Mouse (Mus musculus) forebrain, embryonic 10.5 days (tissue): ENCODE data around the gene Gmcl1. TPM values are rescaled to one million over a fixed set of nuclear protein-coding genes. Genes with fewer than 3 reads are reported as not detected.

ENCODE experiments used
- DNase-seq: peaks from one replicate; pipeline ENCODE4 v3.0.0-alpha.2; 2017; ENCODE audit warnings: low spot score; ENCODE audit errors: extremely low spot score
- H3K27ac ChIP-seq: fragments of 300-500 bp; sonication (generic); 2 replicates; pipeline ENCODE4 v1.5.1; 2016; ENCODE audit warnings: mild to moderate bottlenecking
- H3K27me3 ChIP-seq: fragments of 300-500 bp; sonication (generic); 2 replicates; pipeline ENCODE4 v1.6.1; 2016; ENCODE audit warnings: mild to moderate bottlenecking; ENCODE audit not compliant: poor library complexity, severe bottlenecking
- H3K36me3 ChIP-seq: fragments of 300-500 bp; sonication (generic); replicated peaks from 2 replicates; pipeline ENCODE4 v1.6.1; 2016; ENCODE audit warnings: mild to moderate bottlenecking, moderate library complexity
- H3K4me1 ChIP-seq: fragments of 300-500 bp; sonication (generic); 2 replicates; pipeline ENCODE4 v1.6.1; 2016
- H3K4me3 ChIP-seq: fragments of 300-500 bp; sonication (generic); 2 replicates; pipeline ENCODE4 v1.5.1; 2016; ENCODE audit warnings: mild to moderate bottlenecking, moderate library complexity
- H3K9me3 ChIP-seq: fragments of 300-500 bp; sonication (generic); 2 replicates; pipeline ENCODE4 v1.6.1; 2016; ENCODE audit warnings: mild to moderate bottlenecking, moderate library complexity
- WGBS: fragments of 180-500 bp; shearing (Covaris S2); methylation state at CpG from one replicate; pipeline ENCODE4 v1.1.7; 2016; 5-methylcytosine and 5-hydroxymethylcytosine counted together
- polyA plus RNA-seq: library from polyadenylated mRNA; unstranded; fragments of >200 nt; fragmentation: Nextera tagmentation; extraction: Ambion mirVana; gene quantifications from 2 replicates; pipeline ENCODE4 v1.2.1, GENCODE M21; 2016

The Gmcl1 gene
- polyA plus RNA-seq, 1 experiment from 2014 or later = 28.1 TPM

DNA sequence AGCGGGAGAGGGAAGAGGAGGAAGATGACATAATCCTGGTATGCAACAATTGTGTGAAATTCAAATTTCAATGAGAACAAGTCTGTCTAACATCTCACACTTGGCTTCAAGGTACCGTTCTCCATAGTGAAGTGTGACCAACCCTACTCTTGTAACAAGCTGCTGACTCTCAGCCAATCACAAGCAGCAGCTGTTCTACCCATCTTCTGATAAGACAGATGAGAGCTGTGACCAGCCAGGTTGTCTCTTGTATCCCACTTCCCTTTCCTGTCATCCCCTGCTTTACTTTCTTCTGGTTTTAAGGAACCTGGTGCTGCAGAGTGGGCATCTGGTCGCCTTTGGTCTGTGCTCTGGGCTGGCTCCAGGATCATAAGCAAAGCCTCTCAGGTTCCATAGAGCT is 34.3 kb upstream of the Gmcl1 start:
- no peak overlapping the region for H3K27ac ChIP-seq
- no peaks in the 10 kb centered on the region for H3K9me3 ChIP-seq
- H3K36me3 ChIP-seq = no peaks in the 10 kb centered on the region
- 81% methylated on average over 3 of the region's 3 CpGs for WGBS
- no peak overlapping the region for H3K4me3 ChIP-seq
- DNase-seq = no peak
- H3K27me3 ChIP-seq = no peaks in the 10 kb centered on the region
- H3K4me1 ChIP-seq = no peaks in the 10 kb centered on the region

DNA sequence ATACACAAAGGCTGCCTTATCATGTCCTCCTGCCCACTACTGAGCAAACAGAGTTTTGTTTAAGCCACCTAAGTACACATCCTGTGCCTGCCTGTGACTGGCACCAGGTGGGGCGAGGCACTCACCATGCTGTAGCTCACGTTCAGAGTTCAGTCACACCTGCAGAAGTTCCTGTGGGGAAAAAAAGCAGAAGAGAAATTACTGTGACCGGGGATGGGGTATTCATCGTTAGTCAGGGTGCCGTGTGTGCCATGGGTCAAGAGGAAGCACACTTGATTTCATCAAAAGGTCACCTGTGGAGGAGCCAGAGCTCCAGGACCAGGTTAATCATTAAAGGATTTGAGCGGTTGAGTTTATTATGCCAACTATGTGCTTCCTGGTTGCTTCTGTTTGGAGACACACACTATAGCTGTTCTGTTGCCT is 32.5 kb upstream of the Gmcl1 start:
- no peak overlapping the region for H3K4me3 ChIP-seq
- no peaks in the 10 kb centered on the region for H3K9me3 ChIP-seq
- H3K27me3 ChIP-seq = no peaks in the 10 kb centered on the region
- H3K27ac ChIP-seq = no peak overlapping the region
- DNase-seq = no peak
- no peaks in the 10 kb centered on the region for H3K4me1 ChIP-seq
- WGBS = 80% methylated on average over 6 of the region's 6 CpGs
- no peaks in the 10 kb centered on the region for H3K36me3 ChIP-seq

DNA sequence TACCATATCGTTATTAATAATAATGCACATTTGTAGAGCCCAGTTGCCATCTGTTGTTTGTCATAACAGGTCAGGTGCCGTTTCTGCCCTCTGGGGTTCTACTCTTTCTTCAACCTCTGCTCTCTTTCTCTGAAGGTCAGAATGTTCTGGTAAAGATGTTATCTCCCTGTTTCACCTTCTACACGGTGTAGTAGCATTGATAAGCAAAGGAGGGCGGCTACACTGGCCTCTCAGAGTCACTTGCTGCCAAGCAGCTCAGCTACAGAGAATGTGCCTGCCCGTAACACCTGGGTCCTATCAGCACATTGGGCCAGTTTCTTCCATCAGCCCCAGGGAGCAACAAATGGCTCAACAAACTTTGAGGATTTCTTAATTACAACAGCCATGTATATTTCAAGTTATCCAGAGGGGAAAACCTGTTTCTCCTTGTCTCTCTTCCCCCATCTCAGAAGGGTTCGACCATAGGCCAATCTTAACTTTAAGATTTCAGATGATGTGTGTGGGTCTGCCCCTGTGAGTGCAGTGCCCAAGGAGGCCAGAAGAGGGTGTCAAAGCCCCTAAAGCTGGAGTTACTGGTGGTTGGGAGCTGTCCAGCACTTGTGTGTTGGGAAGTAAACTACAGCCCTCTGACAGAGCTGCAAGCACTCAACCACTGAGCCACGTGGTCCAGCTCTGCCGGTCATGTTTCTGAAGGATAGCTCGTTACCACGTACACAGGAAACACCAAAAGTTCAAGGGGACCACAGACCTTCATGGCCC is 21.1 kb upstream of the Gmcl1 start:
- 91% methylated on average over 10 of the region's 10 CpGs for WGBS
- no peak for DNase-seq
- no peak overlapping the region for H3K27ac ChIP-seq
- no peaks in the 10 kb centered on the region for H3K4me1 ChIP-seq
- no peaks in the 10 kb centered on the region for H3K36me3 ChIP-seq
- H3K4me3 ChIP-seq = no peak overlapping the region
- no peaks in the 10 kb centered on the region for H3K9me3 ChIP-seq
- H3K27me3 ChIP-seq = no peaks in the 10 kb centered on the region

DNA sequence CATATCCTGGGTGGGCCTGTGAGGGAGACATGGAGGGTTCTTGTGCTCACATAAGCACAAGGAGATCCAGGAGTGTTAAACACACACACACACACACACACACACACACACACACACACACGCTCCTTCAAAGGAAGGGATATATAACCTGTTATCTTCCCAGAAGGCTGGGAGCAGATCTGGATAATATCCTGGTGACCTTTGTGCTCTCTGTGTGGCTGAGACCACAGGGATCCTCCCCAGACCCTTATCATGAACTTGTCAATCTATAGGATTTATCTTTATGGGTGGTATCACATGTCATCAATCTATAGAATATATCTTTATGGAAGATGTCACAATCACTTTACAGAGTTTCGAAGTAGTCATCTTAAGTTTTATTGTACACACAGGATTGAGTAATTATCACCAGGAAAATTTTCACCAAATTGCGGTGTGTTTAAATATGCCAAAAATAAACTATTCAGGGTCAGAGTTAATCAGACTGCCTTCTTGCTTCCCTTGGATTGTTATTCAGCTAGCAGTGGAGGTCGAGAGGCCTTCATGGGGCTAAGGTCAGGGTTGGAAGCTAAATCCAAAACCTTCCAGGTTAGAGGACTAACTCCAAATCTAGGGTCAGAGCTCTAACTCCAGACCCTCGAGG is 19.8 kb upstream of the Gmcl1 start:
- no peak for DNase-seq
- Histone ChIP-seq H3K27me3 (no peaks in the 10 kb centered on the region), H3K4me3 (no peak overlapping the region), H3K36me3 (no peaks in the 10 kb centered on the region), H3K4me1 (no peaks in the 10 kb centered on the region), H3K9me3 (no peaks in the 10 kb centered on the region), H3K27ac (no peak overlapping the region)
- 86% methylated on average over 5 of the region's 5 CpGs for WGBS

DNA sequence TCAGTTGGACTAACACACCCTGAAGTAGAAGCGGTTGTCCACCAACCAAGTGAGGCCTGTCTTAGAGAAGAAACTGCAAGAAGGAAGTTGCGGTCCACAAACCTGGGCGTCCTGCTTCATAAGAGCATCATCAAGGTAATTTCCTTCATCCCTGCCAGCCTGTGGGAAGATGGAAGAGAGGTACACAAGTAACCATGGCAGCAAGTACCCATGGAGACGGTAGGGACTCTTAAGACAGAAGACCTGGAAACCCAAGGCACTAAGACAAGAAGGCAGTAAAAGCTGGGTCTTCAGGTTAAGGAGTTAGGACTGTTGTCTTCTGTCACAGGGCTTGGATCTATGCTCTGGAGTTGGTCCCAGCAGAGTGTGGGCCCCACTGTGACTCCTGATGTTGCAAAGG is 17.8 kb upstream of the Gmcl1 start:
- H3K4me1 ChIP-seq = no peaks in the 10 kb centered on the region
- H3K4me3 ChIP-seq = no peak overlapping the region
- WGBS = 93% methylated on average over 4 of the region's 4 CpGs
- no peak overlapping the region for H3K27ac ChIP-seq
- no peaks in the 10 kb centered on the region for H3K27me3 ChIP-seq
- no peaks in the 10 kb centered on the region for H3K36me3 ChIP-seq
- no peaks in the 10 kb centered on the region for H3K9me3 ChIP-seq
- DNase-seq = no peak

DNA sequence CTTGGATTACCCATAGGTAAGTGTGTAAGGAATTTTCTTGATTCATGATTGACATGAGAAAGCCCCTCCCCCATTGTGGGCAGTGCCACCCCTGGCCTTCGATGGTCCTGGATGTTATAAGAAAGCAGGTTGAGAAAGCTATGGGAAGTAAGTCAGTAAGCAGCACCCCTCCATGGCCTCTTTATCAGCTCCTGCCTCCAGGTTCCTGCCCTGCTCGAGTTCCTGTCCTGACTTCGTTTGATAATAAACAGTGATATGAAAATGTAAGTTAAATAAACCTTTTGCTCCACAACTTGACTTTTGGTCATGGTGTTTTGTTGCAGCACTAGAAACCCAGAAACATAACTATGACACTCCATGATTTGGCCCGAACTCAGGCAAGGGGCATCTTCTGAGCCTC is 16.6 kb upstream of the Gmcl1 start:
- Histone ChIP-seq H3K36me3 (no peaks in the 10 kb centered on the region), H3K9me3 (no peaks in the 10 kb centered on the region), H3K27me3 (no peaks in the 10 kb centered on the region), H3K27ac (no peak overlapping the region), H3K4me1 (no peaks in the 10 kb centered on the region), H3K4me3 (no peak overlapping the region)
- 84% methylated on average over 4 of the region's 4 CpGs for WGBS
- DNase-seq = no peak

DNA sequence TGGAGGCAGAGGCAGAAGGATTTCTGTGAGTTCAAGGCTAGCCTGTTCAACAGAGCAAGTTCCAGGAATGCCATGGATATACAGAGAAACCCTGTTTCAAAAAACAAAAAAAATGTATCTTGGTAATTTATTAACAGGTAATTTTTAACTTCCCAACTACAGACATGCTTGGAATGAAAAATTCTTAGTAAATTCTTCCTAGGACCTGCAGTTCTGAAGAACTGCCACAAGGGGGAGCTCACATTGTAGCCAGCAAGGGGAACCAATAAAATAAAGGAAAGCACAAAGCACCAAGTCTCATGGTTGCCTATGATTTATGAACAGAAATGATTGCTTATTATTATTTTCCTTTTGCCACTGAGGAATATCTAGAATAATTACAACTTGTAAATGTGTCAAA is 14.0 kb upstream of the Gmcl1 start:
- peak; percentile 22 for DNase-seq
- Histone ChIP-seq H3K9me3 (no peaks in the 10 kb centered on the region), H3K4me3 (no peak overlapping the region), H3K36me3 (no peaks in the 10 kb centered on the region), H3K4me1 (no peaks in the 10 kb centered on the region), H3K27ac (no peak overlapping the region), H3K27me3 (no peaks in the 10 kb centered on the region)

DNA sequence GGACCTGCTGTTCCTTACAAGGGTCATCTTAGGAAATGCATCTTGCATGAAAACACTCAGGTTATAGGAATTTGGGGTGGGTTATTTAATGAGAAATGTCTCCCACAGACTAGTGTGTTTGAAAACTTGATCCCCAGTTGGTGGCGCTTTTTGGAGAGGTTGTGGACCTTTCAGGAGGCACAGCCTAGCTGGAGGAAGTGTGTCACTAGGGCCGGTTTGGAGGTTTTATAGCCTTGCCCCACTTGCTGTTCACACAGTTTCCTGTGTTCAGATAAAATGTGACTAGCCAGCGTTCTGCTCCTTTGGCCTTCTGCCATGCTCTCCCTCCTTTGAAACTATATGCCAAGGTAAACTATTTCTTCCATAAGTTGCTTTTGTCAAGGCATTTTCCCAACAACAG is 7.5 kb upstream of the Gmcl1 start:
- Histone ChIP-seq H3K4me3 (no peak overlapping the region), H3K9me3 (no peaks in the 10 kb centered on the region), H3K4me1 (no peaks in the 10 kb centered on the region), H3K27me3 (no peaks in the 10 kb centered on the region), H3K27ac (no peak overlapping the region), H3K36me3 (no peaks in the 10 kb centered on the region)
- 37% methylated on average over 3 of the region's 3 CpGs for WGBS
- DNase-seq = no peak

DNA sequence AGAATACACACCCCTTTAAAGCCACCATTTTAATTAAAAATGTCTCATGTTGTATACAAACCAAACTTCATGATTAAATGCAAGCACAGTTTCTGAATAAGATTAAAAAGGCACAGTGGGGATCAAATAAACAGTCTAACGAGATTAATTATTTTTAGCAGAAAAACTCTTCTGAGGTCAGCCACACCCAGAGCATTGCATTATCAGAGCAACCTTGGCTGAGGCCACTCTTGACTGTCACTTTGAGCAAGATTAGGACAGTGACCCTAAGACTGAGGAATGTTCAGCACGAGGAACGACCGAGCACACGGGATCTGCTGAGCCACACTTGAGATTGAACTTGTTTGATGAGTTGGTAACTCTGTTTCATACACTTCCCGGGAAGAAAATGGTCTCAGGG is 3.6 kb upstream of the Gmcl1 start:
- H3K4me1 ChIP-seq = peaks cover 21% of the 10 kb centered on the region
- no peak overlapping the region for H3K4me3 ChIP-seq
- no peak overlapping the region for H3K27ac ChIP-seq
- no peaks in the 10 kb centered on the region for H3K9me3 ChIP-seq
- 87% methylated on average over 6 of the region's 6 CpGs for WGBS
- no peaks in the 10 kb centered on the region for H3K27me3 ChIP-seq
- no peaks in the 10 kb centered on the region for H3K36me3 ChIP-seq
- DNase-seq = no peak

DNA sequence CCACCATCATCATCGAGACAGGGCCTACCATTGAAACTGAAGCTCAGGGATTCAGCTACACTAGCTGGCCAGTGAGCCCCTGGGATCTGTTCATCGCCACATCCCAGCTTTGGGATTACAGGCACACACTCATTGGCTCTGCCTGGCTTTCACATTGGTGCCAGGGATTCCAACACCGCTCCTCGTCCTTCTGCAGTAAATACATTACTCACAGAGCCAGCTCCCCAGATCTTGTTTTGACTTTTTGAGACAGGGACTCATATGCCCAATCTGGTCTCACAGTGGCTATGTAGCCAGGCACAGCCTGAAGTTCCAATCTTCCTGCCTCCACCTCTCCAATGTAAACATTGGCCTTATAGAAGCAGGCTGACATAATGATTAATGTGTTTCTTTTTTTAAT is 3.1 kb upstream of the Gmcl1 start:
- no peak for DNase-seq
- Histone ChIP-seq H3K27me3 (no peaks in the 10 kb centered on the region), H3K4me3 (no peak overlapping the region), H3K36me3 (no peaks in the 10 kb centered on the region), H3K4me1 (peaks cover 24% of the 10 kb centered on the region), H3K9me3 (no peaks in the 10 kb centered on the region), H3K27ac (no peak overlapping the region)
- WGBS = 90% methylated on average over 4 of the region's 4 CpGs

DNA sequence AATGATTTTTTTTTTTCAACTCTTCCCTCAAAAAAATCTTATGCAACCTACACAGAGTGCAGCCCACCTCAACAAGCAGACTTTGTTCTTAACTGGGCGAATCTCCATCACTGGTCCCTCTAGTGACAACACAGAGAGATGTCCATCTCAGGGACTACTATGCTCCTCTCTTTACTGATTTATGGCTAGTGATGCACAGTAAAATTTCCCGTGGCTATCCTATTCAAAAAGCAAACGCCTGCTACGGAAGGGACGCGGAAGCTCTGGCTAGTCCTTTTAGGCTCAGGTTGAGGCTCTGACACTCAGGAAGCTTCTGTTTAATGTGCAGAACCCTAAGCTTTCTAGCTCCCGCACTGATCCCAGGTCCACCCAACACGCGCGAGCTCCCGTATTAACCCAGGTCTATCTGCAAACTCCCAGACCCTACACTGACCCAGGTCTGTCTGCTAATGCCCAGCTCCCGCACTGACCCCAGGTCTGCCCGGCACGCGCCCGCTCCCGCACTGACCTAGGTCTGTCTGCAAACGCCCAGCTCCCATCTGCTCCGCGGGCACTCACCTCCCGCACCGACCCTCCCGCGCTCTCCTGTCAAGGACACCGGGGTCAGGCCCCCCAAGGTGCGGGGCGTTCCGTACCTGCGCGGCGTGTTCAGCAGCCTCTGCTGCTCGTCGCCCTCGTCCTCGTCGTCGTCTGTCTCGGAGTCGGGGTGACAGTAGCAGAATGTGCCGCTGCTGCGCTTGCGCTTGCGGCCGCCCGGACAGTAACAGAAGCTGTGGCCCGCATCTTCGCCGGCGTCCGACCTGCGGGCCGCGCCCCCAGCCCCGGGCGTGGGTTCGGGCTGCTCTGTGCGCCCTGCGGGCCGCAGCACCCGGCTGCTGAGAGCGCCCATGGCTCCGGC is 658 bp downstream of the Gmcl1 start:
- no peaks in the 10 kb centered on the region for H3K9me3 ChIP-seq
- H3K4me3 ChIP-seq = peak overlapping the region; percentile 92
- H3K27ac ChIP-seq = peak overlapping the region; percentile 92
- H3K36me3 ChIP-seq = peaks cover 2% of the 10 kb centered on the region
- H3K27me3 ChIP-seq = no peaks in the 10 kb centered on the region
- peaks cover 30% of the 10 kb centered on the region for H3K4me1 ChIP-seq
- under 1% methylated on average over 62 of the region's 62 CpGs for WGBS
- peak; percentile 40 for DNase-seq

DNA sequence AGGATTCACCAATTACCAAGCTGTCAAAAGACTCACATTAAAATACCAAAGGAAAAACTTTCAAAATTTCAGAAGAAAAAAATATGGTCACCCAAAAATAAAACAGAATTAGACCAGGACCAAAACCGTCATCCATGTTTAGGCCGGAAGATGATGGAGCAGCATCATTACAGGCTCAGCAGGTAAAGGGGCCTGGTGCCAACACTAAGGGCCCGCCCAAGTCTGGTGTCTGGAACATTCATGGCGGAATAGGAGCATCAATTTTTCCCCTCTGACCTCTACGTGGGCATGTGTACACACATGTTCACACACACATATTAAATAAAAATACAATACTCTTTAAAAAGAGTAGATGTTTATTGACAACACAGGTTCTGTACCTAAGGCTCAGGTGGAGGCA is 4.5 kb downstream of the Gmcl1 start:
- no peak for DNase-seq
- no peak overlapping the region for H3K27ac ChIP-seq
- H3K4me3 ChIP-seq = no peak overlapping the region
- no peaks in the 10 kb centered on the region for H3K27me3 ChIP-seq
- 95% methylated on average over 5 of the region's 5 CpGs for WGBS
- H3K4me1 ChIP-seq = peaks cover 21% of the 10 kb centered on the region
- H3K9me3 ChIP-seq = no peaks in the 10 kb centered on the region
- peaks cover 15% of the 10 kb centered on the region for H3K36me3 ChIP-seq

DNA sequence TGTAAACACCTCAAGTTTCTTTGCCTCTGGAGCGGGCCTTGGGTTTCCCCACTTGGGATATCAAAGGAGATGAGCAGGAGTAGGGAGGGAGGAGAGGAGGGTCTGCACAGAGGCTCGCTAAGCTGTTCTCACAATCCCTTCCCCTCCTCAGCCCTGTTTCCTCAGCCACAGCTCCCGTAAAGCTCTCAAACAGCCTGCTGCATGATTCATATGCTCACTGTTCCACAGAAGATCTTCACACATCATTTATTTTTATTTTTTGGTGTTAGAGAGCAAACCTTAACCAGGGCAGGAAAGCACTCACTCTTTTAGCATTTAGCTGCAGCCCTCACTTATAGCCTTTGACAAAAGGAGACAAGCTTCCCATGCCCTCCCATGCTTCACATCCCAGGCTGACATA is 11.2 kb downstream of the Gmcl1 start:
- Histone ChIP-seq H3K9me3 (no peaks in the 10 kb centered on the region), H3K36me3 (peaks cover 33% of the 10 kb centered on the region), H3K4me1 (no peaks in the 10 kb centered on the region), H3K27me3 (no peaks in the 10 kb centered on the region), H3K4me3 (no peak overlapping the region), H3K27ac (no peak overlapping the region)
- WGBS = 82% methylated on average over 3 of the region's 3 CpGs
- no peak for DNase-seq
